Mouse (Mus musculus) liver, embryonic 12.5 days (tissue): ENCODE results near the gene Myo15b. TPM values are rescaled to one million over a fixed set of nuclear protein-coding genes. Genes with fewer than 3 reads are reported as not detected.

ENCODE experiments used
- ATAC-seq: fragments of 200-750 bp; cut with Nextera tagmentation; 2 replicates; pipeline ENCODE4 v1.8.0; 2017; ENCODE audit warnings: moderate number of reproducible peaks, mild to moderate bottlenecking, moderate library complexity
- H3K27ac ChIP-seq: fragments of 300-500 bp; sonication (generic); 2 replicates; pipeline ENCODE4 v1.5.1; 2016; ENCODE audit warnings: mild to moderate bottlenecking
- H3K27me3 ChIP-seq: fragments of 300-500 bp; sonication (generic); replicated peaks from 2 replicates; pipeline ENCODE4 v1.6.1; 2016; ENCODE audit warnings: mild to moderate bottlenecking, moderate library complexity
- H3K36me3 ChIP-seq: fragments of 300-500 bp; sonication (generic); 2 replicates; pipeline ENCODE4 v1.6.1; 2016; ENCODE audit warnings: mild to moderate bottlenecking, moderate library complexity
- H3K4me1 ChIP-seq: fragments of 300-500 bp; sonication (generic); 2 replicates; pipeline ENCODE4 v1.6.1; 2016
- H3K4me2 ChIP-seq: fragments of 300-500 bp; sonication (generic); 2 replicates; pipeline ENCODE4 v1.6.1; 2016; ENCODE audit warnings: mild to moderate bottlenecking, moderate library complexity
- H3K4me3 ChIP-seq: fragments of 300-500 bp; sonication (generic); 2 replicates; pipeline ENCODE4 v1.5.1; 2016; ENCODE audit warnings: mild to moderate bottlenecking, moderate library complexity
- H3K9ac ChIP-seq: fragments of 300-500 bp; sonication (generic); 2 replicates; pipeline ENCODE4 v1.6.1; 2016; ENCODE audit warnings: mild to moderate bottlenecking, moderate library complexity
- H3K9me3 ChIP-seq: fragments of 300-500 bp; sonication (generic); replicated peaks from 2 replicates; pipeline ENCODE4 v1.6.1; 2016; ENCODE audit warnings: mild to moderate bottlenecking, moderate library complexity
- WGBS: fragments of 180-500 bp; shearing (Covaris S2); methylation state at CpG from one replicate; pipeline ENCODE4 v1.1.7; 2016; ENCODE audit not compliant: insufficient replicate concordance; 5-methylcytosine and 5-hydroxymethylcytosine counted together
- polyA plus RNA-seq: library from polyadenylated mRNA; unstranded; fragments of >200 nt; fragmentation: Nextera tagmentation; extraction: Ambion mirVana; gene quantifications from 2 replicates; pipeline ENCODE4 v1.2.1, GENCODE M21; 2016

The Myo15b gene
- polyA plus RNA-seq, 1 experiment from 2014 or later: 0.83 TPM

GRCm38 (mm10) chr11:115819915-115820623 lies 38.1 kb upstream of the Myo15b start:
- H3K4me2 ChIP-seq: no peak overlapping the region
- peaks cover 64% of the 10 kb centered on the region for H3K36me3 ChIP-seq
- ATAC-seq: no peak
- no peak overlapping the region for H3K9ac ChIP-seq
- H3K4me1 ChIP-seq: peaks cover 32% of the 10 kb centered on the region
- 85% methylated on average over 16 of the region's 16 CpGs for WGBS
- no peak overlapping the region for H3K27ac ChIP-seq
- no peak overlapping the region for H3K4me3 ChIP-seq
- H3K27me3 ChIP-seq: no peaks in the 10 kb centered on the region; the same call in 1 of the 2 replicates
- H3K9me3 ChIP-seq: no peaks in the 10 kb centered on the region

GRCm38 (mm10) chr11:115821001-115821400 lies 37.2 kb upstream of the Myo15b start:
- Histone ChIP-seq H3K36me3 (peaks cover 64% of the 10 kb centered on the region), H3K4me3 (no peak overlapping the region), H3K27me3 (peaks cover 3% of the 10 kb centered on the region; the same call in 1 of the 2 replicates), H3K4me2 (no peak overlapping the region), H3K9ac (no peak overlapping the region), H3K27ac (no peak overlapping the region), H3K9me3 (no peaks in the 10 kb centered on the region), H3K4me1 (peaks cover 27% of the 10 kb centered on the region)
- ATAC-seq: no peak
- WGBS: 58% methylated on average over 4 of the region's 4 CpGs

- peak within 1 kb of the TSS; percentile 72 for H3K27ac ChIP-seq
- H3K9ac ChIP-seq: peak within 1 kb of the TSS; percentile 88
- H3K27me3 ChIP-seq: peaks cover 14% of the 10 kb centered on the region
- peak; percentile 96 for ATAC-seq
- peaks cover 35% of the 10 kb centered on the region for H3K36me3 ChIP-seq
- H3K9me3 ChIP-seq: no peaks in the 10 kb centered on the region
- H3K4me3 ChIP-seq: peak within 1 kb of the TSS; percentile 81
- under 1% methylated on average over 87 of the region's 87 CpGs for WGBS
- H3K4me1 ChIP-seq: peaks cover 45% of the 10 kb centered on the region
- peak within 1 kb of the TSS; percentile 99 for H3K4me2 ChIP-seq
Measured at GRCm38 (mm10) chr11:115823774-115824740, 34.1 kb upstream of the Myo15b start, which contains the start of gene Llgl2. Gene Llgl2, plus strand, starts transcription at chr11:115824049.

- Histone ChIP-seq H3K9me3 (no peaks in the 10 kb centered on the region), H3K9ac (peak overlapping the region; percentile 88), H3K4me1 (peaks cover 53% of the 10 kb centered on the region), H3K4me3 (peak overlapping the region; percentile 81), H3K36me3 (peaks cover 31% of the 10 kb centered on the region), H3K27me3 (peaks cover 14% of the 10 kb centered on the region), H3K4me2 (peak overlapping the region; percentile 99), H3K27ac (no peak overlapping the region)
- ATAC-seq: no peak
- WGBS: 22% methylated on average over 11 of the region's 11 CpGs
Measured at GRCm38 (mm10) chr11:115824813-115825212, 33.4 kb upstream of the Myo15b start.

GRCm38 (mm10) chr11:115826487-115826886 lies 31.7 kb upstream of the Myo15b start:
- no peak overlapping the region for H3K4me3 ChIP-seq
- H3K4me2 ChIP-seq: no peak overlapping the region
- H3K4me1 ChIP-seq: peaks cover 70% of the 10 kb centered on the region
- no peak overlapping the region for H3K9ac ChIP-seq
- no peak for ATAC-seq
- WGBS: 72% methylated on average over 5 of the region's 5 CpGs
- H3K36me3 ChIP-seq: peaks cover 14% of the 10 kb centered on the region
- no peaks in the 10 kb centered on the region for H3K9me3 ChIP-seq
- H3K27me3 ChIP-seq: peaks cover 14% of the 10 kb centered on the region
- no peak overlapping the region for H3K27ac ChIP-seq

- H3K27me3 ChIP-seq: peaks cover 14% of the 10 kb centered on the region
Measured at GRCm38 (mm10) chr11:115827624-115828023, 30.6 kb upstream of the Myo15b start.

GRCm38 (mm10) chr11:115829036-115829435 lies 29.2 kb upstream of the Myo15b start:
- ATAC-seq: no peak
- H3K4me2 ChIP-seq: no peak overlapping the region
- peaks cover 14% of the 10 kb centered on the region for H3K27me3 ChIP-seq
- H3K4me1 ChIP-seq: peaks cover 87% of the 10 kb centered on the region
- 45% methylated on average over 4 of the region's 4 CpGs for whole genome bisulfite sequencing
- H3K4me3 ChIP-seq: no peak overlapping the region
- H3K36me3 ChIP-seq: no peaks in the 10 kb centered on the region
- H3K9me3 ChIP-seq: no peaks in the 10 kb centered on the region
- no peak overlapping the region for H3K27ac ChIP-seq
- no peak overlapping the region for H3K9ac ChIP-seq

More at GRCm38 (mm10) chr11:115827624-115828023, 30.6 kb upstream of the Myo15b start:
- Histone ChIP-seq H3K9ac (no peak overlapping the region), H3K9me3 (no peaks in the 10 kb centered on the region), H3K4me3 (no peak overlapping the region), H3K27ac (no peak overlapping the region), H3K4me1 (peaks cover 81% of the 10 kb centered on the region), H3K4me2 (0 out of 2 replicates have a peak overlapping the region, but pooled peaks have one; percentile 1), H3K36me3 (peaks cover 2% of the 10 kb centered on the region)
- ATAC-seq: no peak
- WGBS: 72% methylated on average over 6 of the region's 6 CpGs

GRCm38 (mm10) chr11:115830550-115831325 lies 27.5 kb upstream of the Myo15b start:
- Histone ChIP-seq H3K36me3 (no peaks in the 10 kb centered on the region; the same call in 1 of the 2 replicates), H3K4me1 (peaks cover 82% of the 10 kb centered on the region), H3K4me3 (peak overlapping the region; percentile 19), H3K4me2 (peak overlapping the region; percentile 62), H3K9me3 (no peaks in the 10 kb centered on the region), H3K27me3 (peaks cover 13% of the 10 kb centered on the region; the same call in 1 of the 2 replicates), H3K9ac (peak overlapping the region; percentile 58), H3K27ac (peak overlapping the region; percentile 79)
- 32% methylated on average over 25 of the region's 25 CpGs for WGBS
- ATAC-seq: 0 out of 2 replicates have a peak, but pooled peaks have one; percentile 2

GRCm38 (mm10) chr11:115831518-115831917 lies 26.7 kb upstream of the Myo15b start:
- Histone ChIP-seq H3K4me1 (peaks cover 78% of the 10 kb centered on the region), H3K36me3 (peaks cover 6% of the 10 kb centered on the region; the same call in 1 of the 2 replicates), H3K27ac (peak overlapping the region; percentile 79), H3K9me3 (no peaks in the 10 kb centered on the region), H3K4me3 (peak overlapping the region; percentile 19), H3K27me3 (peaks cover 8% of the 10 kb centered on the region; the same call in 1 of the 2 replicates), H3K4me2 (peak overlapping the region; percentile 62), H3K9ac (peak overlapping the region; percentile 58)
- WGBS: 30% methylated on average over 3 of the region's 3 CpGs
- peak; percentile 82 for ATAC-seq

- Histone ChIP-seq H3K27me3 (peaks cover 3% of the 10 kb centered on the region; the same call in 1 of the 2 replicates), H3K27ac (peak overlapping the region; percentile 79), H3K4me3 (peak overlapping the region; percentile 19; the same call in 1 of the 2 replicates), H3K4me2 (peak overlapping the region; percentile 62), H3K9me3 (no peaks in the 10 kb centered on the region), H3K36me3 (peaks cover 10% of the 10 kb centered on the region; the same call in 1 of the 2 replicates), H3K9ac (peak overlapping the region; percentile 58; the same call in 1 of the 2 replicates), H3K4me1 (peaks cover 77% of the 10 kb centered on the region)
- WGBS: 62% methylated on average over 6 of the region's 6 CpGs
- ATAC-seq: no peak
Measured at GRCm38 (mm10) chr11:115832064-115832463, 26.1 kb upstream of the Myo15b start.

DNA sequence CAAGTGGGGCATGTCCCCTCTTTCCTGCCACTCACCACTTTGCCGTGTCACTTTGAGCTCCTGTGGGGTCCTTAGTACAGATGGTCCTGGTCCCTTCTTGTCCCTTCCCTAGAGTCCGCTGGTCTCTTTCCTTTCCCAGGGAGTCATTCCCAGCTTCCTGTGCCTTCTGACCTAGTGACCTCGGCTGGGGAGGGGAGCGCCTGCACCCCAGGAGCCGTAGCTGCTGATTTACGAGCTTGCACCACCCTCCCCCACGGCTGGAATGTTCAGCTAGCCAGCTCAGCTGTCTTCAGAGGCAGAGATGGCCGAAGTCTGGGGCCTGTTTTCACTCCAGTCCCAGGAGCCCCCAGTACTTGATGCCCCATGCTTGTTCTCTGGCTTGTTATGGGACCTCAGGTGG lies 25.7 kb upstream of the Myo15b start:
- Histone ChIP-seq H3K27me3 (no peaks in the 10 kb centered on the region), H3K9ac (0 out of 2 replicates have a peak overlapping the region, but pooled peaks have one; percentile 42), H3K4me1 (peaks cover 74% of the 10 kb centered on the region), H3K27ac (peak overlapping the region; percentile 79), H3K36me3 (peaks cover 10% of the 10 kb centered on the region; the same call in 1 of the 2 replicates), H3K4me3 (no peak overlapping the region), H3K9me3 (no peaks in the 10 kb centered on the region), H3K4me2 (peak overlapping the region; percentile 62)
- 47% methylated on average over 8 of the region's 8 CpGs for WGBS
- no peak for ATAC-seq
